ENCODE assay signal across 8 mouse cellular contexts in the genomic region with DNA sequence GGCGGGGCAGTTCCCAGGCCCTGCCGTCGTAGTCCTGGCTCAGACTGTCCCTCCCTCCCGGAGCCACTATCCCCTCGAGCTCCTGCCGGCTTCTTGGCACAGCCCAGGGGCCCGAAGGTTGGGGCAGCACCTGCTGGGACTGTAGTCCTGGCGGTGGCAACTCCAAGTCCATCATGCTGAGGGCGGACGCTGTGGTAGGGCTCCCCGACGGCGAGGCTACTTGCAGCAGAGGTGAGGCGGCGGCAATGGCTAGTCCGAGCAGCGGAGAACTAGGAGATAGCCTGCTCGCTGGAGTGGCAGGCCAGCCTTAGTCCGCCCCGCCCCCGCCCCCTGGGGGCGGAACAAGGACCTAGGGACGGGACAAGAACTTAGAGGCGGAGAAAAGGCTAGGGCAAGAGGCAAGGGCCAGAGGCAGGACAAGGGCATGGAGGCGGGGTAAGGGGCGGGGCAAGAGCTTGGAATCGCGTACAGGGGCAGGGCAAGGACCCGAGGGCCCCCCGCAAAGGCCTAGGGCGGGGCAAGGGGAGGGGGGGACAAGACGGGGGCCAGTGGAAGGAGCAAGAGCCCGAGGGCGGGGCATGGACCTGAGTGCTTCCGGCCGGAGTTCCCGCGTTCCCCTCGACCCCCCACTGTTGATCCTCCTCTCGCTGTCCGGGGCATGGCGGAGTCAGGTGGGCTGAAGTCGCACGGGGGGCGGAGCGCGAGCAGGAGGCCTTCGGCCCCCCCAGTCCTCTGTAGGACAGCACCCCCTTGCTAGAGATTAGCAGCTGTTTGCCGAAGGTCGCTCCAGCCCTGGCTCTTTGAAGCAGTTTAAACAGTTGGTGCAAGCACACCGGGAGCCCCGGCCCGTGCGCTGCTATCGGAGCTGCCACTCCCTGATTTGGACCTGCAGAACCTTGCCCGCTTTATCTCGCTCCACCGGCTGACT. TPM values are rescaled to one million over a fixed set of nuclear protein-coding genes. Genes with fewer than 3 reads are reported as not detected.
DNase-seq lines count a peak whose midpoint lies in the region; ATAC-seq lines count a peak whose summit lies in the region.

A gene (minus strand): TSS at position 408 of the 928 bp plus-strand sequence.

- H3K4me1 ChIP-seq in heart, embryonic 10.5 days = peaks cover 51% of the 10 kb centered on the region
- peaks cover 57% of the 10 kb centered on the region for H3K4me1 ChIP-seq in kidney, embryonic 15.5 days

- WGBS in heart, embryonic 10.5 days = under 1% methylated on average over 57 of the region's 58 CpGs
- WGBS in kidney, embryonic 15.5 days = under 1% methylated on average over 58 of the region's 58 CpGs

- H3K9me3 ChIP-seq in heart, embryonic 10.5 days = no peaks in the 10 kb centered on the region
- H3K9me3 ChIP-seq in kidney, embryonic 15.5 days (replicated peaks) = peaks cover 4% of the 10 kb centered on the region; the same call in 1 of the 2 replicates

- H3K4me3 ChIP-seq in heart, embryonic 10.5 days = peak within 1 kb of the TSS; percentile 97
- H3K4me3 ChIP-seq in kidney, embryonic 15.5 days (replicated peaks) = peak within 1 kb of the TSS; percentile 73

- no peaks in the 10 kb centered on the region for H3K36me3 ChIP-seq in heart, embryonic 10.5 days
- H3K36me3 ChIP-seq in kidney, embryonic 15.5 days = 0 out of 2 replicates have a peak, but pooled peaks cover 3% of the 10 kb centered on the region

- H3K4me2 ChIP-seq in kidney, embryonic 15.5 days = peak within 1 kb of the TSS; percentile 84

- no peaks in the 10 kb centered on the region for H3K27me3 ChIP-seq in heart, embryonic 10.5 days (ENCODE audit: insufficient read depth, poor library complexity, severe bottlenecking)
- H3K27me3 ChIP-seq in kidney, embryonic 15.5 days = no peaks in the 10 kb centered on the region

- DNase-seq in B cell, adult 2 months = peak; percentile 98 to 99
- DNase-seq in brain, adult 2 months (ENCODE audit: low read depth, low spot score) = peak; percentile 90
- DNase-seq in heart, embryonic 10.5 days (ENCODE audit: low spot score) = peak; percentile 100
- peak; percentile 100 for DNase-seq in liver
- peak; percentile 99 to 100 for DNase-seq in spleen, postnatal 4 days (ENCODE audit: low spot score in 2 of 2)

- H3K27ac ChIP-seq in heart, embryonic 10.5 days = peak within 1 kb of the TSS; percentile 99
- H3K27ac ChIP-seq in kidney, embryonic 15.5 days = peak within 1 kb of the TSS; percentile 99

- H3K9ac ChIP-seq in kidney, embryonic 15.5 days = peak within 1 kb of the TSS; percentile 83

- peak; percentile 82 for ATAC-seq in erythroblast, adult 5-6 weeks (replicated peaks; ENCODE audit: low FRiP score, poor library complexity, severe bottlenecking)
- peak; percentile 94 for ATAC-seq in kidney, embryonic 15.5 days (replicated peaks; ENCODE audit: low FRiP score)
- peak; percentile 84 for ATAC-seq in monocyte, adult 5-6 weeks (replicated peaks; ENCODE audit: insufficient number of reproducible peaks, low FRiP score, low TSS enrichment, poor library complexity, severe bottlenecking)

RNA-seq across cellular contexts. Expression of the gene that starts here (rescaled TPM):
- 52.5 and 91.5 TPM in 2 replicates for total RNA-seq in erythroblast, adult 5-6 weeks (2015; ENCODE audit: low replicate concordance)
- 30.5 and 34.6 TPM in 2 replicates for total RNA-seq in erythroblast, adult 5-6 weeks (2017; ENCODE audit: low replicate concordance)
- polyA plus RNA-seq in heart, embryonic 10.5 days (2016; fragmentation: Nextera tagmentation; extraction: Ambion mirVana) = 42.8 and 45.0 TPM in 2 replicates
- polyA plus RNA-seq in kidney, embryonic 15.5 days (2015; fragmentation: Nextera tagmentation; extraction: Ambion mirVana) = 70.2 and 71.2 TPM in 2 replicates
- total RNA-seq in monocyte, adult 5-6 weeks (2017) = 147 to 253 TPM (median 230 TPM) in 3 replicates

Comparison
In these comparisons a context has a peak if more than half of its experiments do, and no peak if none do; other contexts are left out.
1. Peak in every context shown above with its lines: DNase-seq, ATAC-seq, H3K4me3 ChIP-seq and H3K27ac ChIP-seq.